Mouse (Mus musculus): ENCODE measurements around the gene Zbtb44. TPM values are rescaled to one million over a fixed set of nuclear protein-coding genes. Genes with fewer than 3 reads are reported as not detected.

Zbtb44 gene
- polyA plus RNA-seq, 1 experiment from 2014 or later: 7.1 TPM

GRCm38 (mm10) chr9:31011533-31011932 is 18.9 kb upstream of the Zbtb44 start:
- Histone ChIP-seq H3K4me3 (ENCODE audit: low read length) (no peak overlapping the region), H3K27me3 (ENCODE audit: control insufficient read depth, insufficient read depth, low read depth, low read length) (no peaks in the 10 kb centered on the region), H3K27ac (ENCODE audit: low read length) (no peak overlapping the region), H3K36me3 (ENCODE audit: control insufficient read depth, insufficient read depth, low read length) (no peaks in the 10 kb centered on the region), H3K9me3 (ENCODE audit: control insufficient read depth, low read length) (no peaks in the 10 kb centered on the region), H3K4me2 (ENCODE audit: low read depth, low read length) (no peak overlapping the region), H3K4me1 (replicated peaks; ENCODE audit: control insufficient read depth, insufficient read depth, low read length) (no peaks in the 10 kb centered on the region; the same call in 1 of the 2 replicates), H3K9ac (ENCODE audit: low read length) (no peak overlapping the region)
- WGBS: 34% methylated on average over 1 of the region's 1 CpGs
- no peak for ATAC-seq (ENCODE audit: low read depth)

- Histone ChIP-seq H3K36me3 (ENCODE audit: control insufficient read depth, insufficient read depth, low read length) (no peaks in the 10 kb centered on the region), H3K4me2 (ENCODE audit: low read depth, low read length) (no peak overlapping the region), H3K9ac (ENCODE audit: low read length) (no peak overlapping the region), H3K9me3 (ENCODE audit: control insufficient read depth, low read length) (no peaks in the 10 kb centered on the region), H3K4me3 (ENCODE audit: low read length) (no peak overlapping the region), H3K4me1 (replicated peaks; ENCODE audit: control insufficient read depth, insufficient read depth, low read length) (no peaks in the 10 kb centered on the region; the same call in 1 of the 2 replicates), H3K27me3 (ENCODE audit: control insufficient read depth, insufficient read depth, low read depth, low read length) (no peaks in the 10 kb centered on the region), H3K27ac (ENCODE audit: low read length) (no peak overlapping the region)
- whole genome bisulfite sequencing: 74% methylated on average over 4 of the region's 4 CpGs
- ATAC-seq (ENCODE audit: low read depth): no peak
Measured at GRCm38 (mm10) chr9:31012674-31013073, 17.8 kb upstream of the Zbtb44 start.

- H3K9me3 ChIP-seq (ENCODE audit: control insufficient read depth, low read length): no peaks in the 10 kb centered on the region
- no peak for ATAC-seq (ENCODE audit: low read depth)
- H3K27me3 ChIP-seq (ENCODE audit: control insufficient read depth, insufficient read depth, low read depth, low read length): no peaks in the 10 kb centered on the region
- no peaks in the 10 kb centered on the region for H3K36me3 ChIP-seq (ENCODE audit: control insufficient read depth, insufficient read depth, low read length)
- H3K4me1 ChIP-seq (replicated peaks; ENCODE audit: control insufficient read depth, insufficient read depth, low read length): no peaks in the 10 kb centered on the region; the same call in 1 of the 2 replicates
- H3K4me3 ChIP-seq (ENCODE audit: low read length): no peak overlapping the region
- WGBS: 53% methylated on average over 4 of the region's 4 CpGs
- no peak overlapping the region for H3K9ac ChIP-seq (ENCODE audit: low read length)
- H3K4me2 ChIP-seq (ENCODE audit: low read depth, low read length): no peak overlapping the region
- no peak overlapping the region for H3K27ac ChIP-seq (ENCODE audit: low read length)
Measured at GRCm38 (mm10) chr9:31013415-31013814, 17.0 kb upstream of the Zbtb44 start.

GRCm38 (mm10) chr9:31017616-31018015 is 12.8 kb upstream of the Zbtb44 start:
- Histone ChIP-seq H3K4me3 (ENCODE audit: low read length) (no peak overlapping the region), H3K27ac (ENCODE audit: low read length) (no peak overlapping the region)
- WGBS: 77% methylated on average over 4 of the region's 4 CpGs

GRCm38 (mm10) chr9:31018158-31018557 is 12.3 kb upstream of the Zbtb44 start:
- no peak overlapping the region for H3K4me2 ChIP-seq (ENCODE audit: low read depth, low read length)
- no peak overlapping the region for H3K9ac ChIP-seq (ENCODE audit: low read length)
- ATAC-seq (ENCODE audit: low read depth): no peak
- WGBS: 82% methylated on average over 3 of the region's 3 CpGs
- H3K27ac ChIP-seq (ENCODE audit: low read length): no peak overlapping the region
- H3K4me1 ChIP-seq (replicated peaks; ENCODE audit: control insufficient read depth, insufficient read depth, low read length): no peaks in the 10 kb centered on the region
- H3K4me3 ChIP-seq (ENCODE audit: low read length): no peak overlapping the region
- no peaks in the 10 kb centered on the region for H3K9me3 ChIP-seq (ENCODE audit: control insufficient read depth, low read length)
- no peaks in the 10 kb centered on the region for H3K27me3 ChIP-seq (ENCODE audit: control insufficient read depth, insufficient read depth, low read depth, low read length)
- no peaks in the 10 kb centered on the region for H3K36me3 ChIP-seq (ENCODE audit: control insufficient read depth, insufficient read depth, low read length)

More at GRCm38 (mm10) chr9:31017616-31018015, 12.8 kb upstream of the Zbtb44 start:
- Histone ChIP-seq H3K4me1 (replicated peaks; ENCODE audit: control insufficient read depth, insufficient read depth, low read length) (no peaks in the 10 kb centered on the region), H3K27me3 (ENCODE audit: control insufficient read depth, insufficient read depth, low read depth, low read length) (no peaks in the 10 kb centered on the region), H3K9me3 (ENCODE audit: control insufficient read depth, low read length) (no peaks in the 10 kb centered on the region), H3K36me3 (ENCODE audit: control insufficient read depth, insufficient read depth, low read length) (no peaks in the 10 kb centered on the region), H3K9ac (ENCODE audit: low read length) (no peak overlapping the region), H3K4me2 (ENCODE audit: low read depth, low read length) (no peak overlapping the region)
- no peak for ATAC-seq (ENCODE audit: low read depth)

- Histone ChIP-seq H3K36me3 (ENCODE audit: control insufficient read depth, insufficient read depth, low read length) (no peaks in the 10 kb centered on the region), H3K27ac (ENCODE audit: low read length) (no peak overlapping the region), H3K9ac (ENCODE audit: low read length) (no peak overlapping the region), H3K27me3 (ENCODE audit: control insufficient read depth, insufficient read depth, low read depth, low read length) (no peaks in the 10 kb centered on the region), H3K4me1 (replicated peaks; ENCODE audit: control insufficient read depth, insufficient read depth, low read length) (no peaks in the 10 kb centered on the region), H3K4me2 (ENCODE audit: low read depth, low read length) (no peak overlapping the region), H3K9me3 (ENCODE audit: control insufficient read depth, low read length) (no peaks in the 10 kb centered on the region), H3K4me3 (ENCODE audit: low read length) (no peak overlapping the region)
- ATAC-seq (ENCODE audit: low read depth): no peak
Measured at GRCm38 (mm10) chr9:31018705-31019104, 11.7 kb upstream of the Zbtb44 start.

GRCm38 (mm10) chr9:31028251-31028650 is 2.2 kb upstream of the Zbtb44 start:
- Histone ChIP-seq H3K4me3 (ENCODE audit: low read length) (no peak overlapping the region), H3K27me3 (ENCODE audit: control insufficient read depth, insufficient read depth, low read depth, low read length) (no peaks in the 10 kb centered on the region), H3K4me1 (replicated peaks; ENCODE audit: control insufficient read depth, insufficient read depth, low read length) (peaks cover 12% of the 10 kb centered on the region), H3K27ac (ENCODE audit: low read length) (no peak overlapping the region), H3K9ac (ENCODE audit: low read length) (no peak overlapping the region), H3K9me3 (ENCODE audit: control insufficient read depth, low read length) (no peaks in the 10 kb centered on the region), H3K36me3 (ENCODE audit: control insufficient read depth, insufficient read depth, low read length) (no peaks in the 10 kb centered on the region), H3K4me2 (ENCODE audit: low read depth, low read length) (no peak overlapping the region)
- 86% methylated on average over 4 of the region's 4 CpGs for WGBS
- no peak for ATAC-seq (ENCODE audit: low read depth)

GRCm38 (mm10) chr9:31029751-31030511 is 513 bp upstream of the Zbtb44 start:
- Histone ChIP-seq H3K4me3 (ENCODE audit: low read length) (peak overlapping the region; percentile 98), H3K27me3 (ENCODE audit: control insufficient read depth, insufficient read depth, low read depth, low read length) (no peaks in the 10 kb centered on the region), H3K4me1 (replicated peaks; ENCODE audit: control insufficient read depth, insufficient read depth, low read length) (peaks cover 12% of the 10 kb centered on the region), H3K4me2 (ENCODE audit: low read depth, low read length) (peak overlapping the region; percentile 96), H3K36me3 (ENCODE audit: control insufficient read depth, insufficient read depth, low read length) (no peaks in the 10 kb centered on the region), H3K27ac (ENCODE audit: low read length) (peak overlapping the region; percentile 98), H3K9me3 (ENCODE audit: control insufficient read depth, low read length) (no peaks in the 10 kb centered on the region), H3K9ac (ENCODE audit: low read length) (peak overlapping the region; percentile 96)
- under 1% methylated on average over 50 of the region's 57 CpGs for WGBS
- peak; percentile 97 for ATAC-seq (ENCODE audit: low read depth)

GRCm38 (mm10) chr9:31031414-31031843 is 985 bp downstream of the Zbtb44 start:
- no peaks in the 10 kb centered on the region for H3K36me3 ChIP-seq (ENCODE audit: control insufficient read depth, insufficient read depth, low read length)
- peak overlapping the region; percentile 98; the same call in 1 of the 2 replicates for H3K27ac ChIP-seq (ENCODE audit: low read length)
- H3K27me3 ChIP-seq (ENCODE audit: control insufficient read depth, insufficient read depth, low read depth, low read length): no peaks in the 10 kb centered on the region
- H3K4me3 ChIP-seq (ENCODE audit: low read length): peak overlapping the region; percentile 98
- H3K4me2 ChIP-seq (ENCODE audit: low read depth, low read length): peak overlapping the region; percentile 96
- ATAC-seq (ENCODE audit: low read depth): no peak
- H3K9me3 ChIP-seq (ENCODE audit: control insufficient read depth, low read length): no peaks in the 10 kb centered on the region
- H3K9ac ChIP-seq (ENCODE audit: low read length): peak overlapping the region; percentile 96
- peaks cover 12% of the 10 kb centered on the region for H3K4me1 ChIP-seq (replicated peaks; ENCODE audit: control insufficient read depth, insufficient read depth, low read length)
- WGBS: 12% methylated on average over 8 of the region's 8 CpGs
